Mouse (Mus musculus): Measurements from ENCODE around the gene Fkbp10.

GRCm38 (mm10) chr11:100471352-100472196 is 56.1 kb downstream of the Fkbp10 start:
- TF ChIP-seq CTCF (IDR thresholded peaks at IDR 0.05; ENCODE audit: borderline replicate concordance, insufficient read depth, low read depth, low read length) (no peak), POLR2A (IDR thresholded peaks at IDR 0.05; ENCODE audit: borderline replicate concordance, insufficient read depth, low read length) (no peak)

All from cerebellum, adult 2 months (tissue).